Mouse (Mus musculus) spleen, adult 10 weeks (tissue): ENCODE data around the gene Ccdc47. TPM values are rescaled to one million over a fixed set of nuclear protein-coding genes. Genes with fewer than 3 reads are reported as not detected.

Experiments
- polyA plus RNA-seq: library from polyadenylated mRNA; stranded (reverse); fragments of 350-450 nt; fragmentation: Illumina TruSeq; extraction: RNeasy Lipid Tissue Mini Kit (QIAGEN cat#74804); gene quantifications from one replicate; pipeline ENCODE4 v1.2.3, GENCODE M21; 2015; ENCODE audit warnings: low replicate concordance; ENCODE audit not compliant: insufficient read depth

The Ccdc47 gene
- 113 TPM for polyA plus RNA-seq

GRCm38 (mm10) chr11:106215927-106216729 is at the start of gene Ccdc47:
Gene Ccdc47, minus strand, starts transcription at chr11:106216344.

GRCm38 (mm10) chr11:106255685-106256451 is 39.7 kb upstream of the Ccdc47 start, which contains the start of the genes Ftsj3 and Psmc5:
Gene Ftsj3, minus strand, starts transcription at chr11:106256079.
Gene Psmc5, plus strand, starts transcription at chr11:106256154.

DNA sequence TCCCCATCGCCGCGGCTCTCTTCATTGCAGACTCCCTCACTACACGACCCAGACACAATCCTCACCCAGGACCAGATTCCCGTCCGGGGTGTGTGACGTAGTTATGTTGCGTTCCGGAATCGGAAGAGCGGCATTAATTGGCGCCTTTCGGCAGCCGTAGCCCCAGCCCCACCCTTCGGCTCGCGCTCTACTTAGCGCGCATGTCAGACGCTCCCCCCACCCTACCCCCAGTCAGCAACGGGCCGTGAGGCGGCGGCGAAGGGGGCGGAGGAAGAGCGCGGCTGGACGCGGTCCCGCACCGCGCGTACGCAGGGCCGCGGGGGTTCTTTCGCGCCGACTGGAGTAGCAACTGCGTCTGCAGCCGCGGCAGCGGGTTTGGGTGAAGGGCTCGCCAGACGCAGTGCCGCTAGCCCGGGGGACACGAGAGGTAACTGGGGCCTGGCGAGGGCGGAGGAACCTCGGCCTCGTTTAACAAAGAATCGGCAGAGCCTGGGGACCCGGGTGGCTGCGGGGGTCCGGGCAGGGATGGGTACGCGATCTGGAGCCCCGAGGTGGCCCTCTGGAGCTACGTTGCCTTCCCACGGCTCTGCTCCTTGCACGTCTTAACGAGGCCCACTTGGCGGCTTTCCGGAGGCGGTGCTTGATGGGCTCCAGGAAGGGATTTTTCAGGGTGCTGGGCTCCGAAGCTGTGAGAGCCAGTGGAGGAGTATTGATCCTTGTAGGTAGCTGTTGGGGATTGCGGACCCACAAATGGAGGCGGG is 766 bp upstream of the Ccdc47 start, which contains the start of gene Ddx42:
TSS of gene Ddx42 (plus strand) at position 197 of the 761 bp plus-strand sequence.

DNA sequence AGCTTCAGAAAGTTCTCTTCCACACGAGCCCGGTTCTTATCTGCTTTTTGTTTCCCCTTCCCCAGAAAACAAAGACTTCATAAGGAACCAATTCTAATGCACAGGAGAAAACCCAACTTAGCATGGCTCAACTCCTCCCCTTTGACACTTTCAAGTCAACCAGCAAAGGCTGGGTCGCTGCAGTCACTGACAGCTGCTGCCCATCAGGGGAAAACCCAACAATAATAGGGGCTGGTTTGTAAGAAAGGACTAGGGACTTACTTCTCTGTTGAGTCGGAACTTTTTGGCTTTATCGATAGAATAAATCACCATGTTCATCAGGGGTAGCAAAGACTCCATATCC is 14.1 kb downstream of the Ccdc47 start, which contains the start of gene Strada:
TSS of gene Strada (minus strand) at position 46 of the 343 bp plus-strand sequence.

DNA sequence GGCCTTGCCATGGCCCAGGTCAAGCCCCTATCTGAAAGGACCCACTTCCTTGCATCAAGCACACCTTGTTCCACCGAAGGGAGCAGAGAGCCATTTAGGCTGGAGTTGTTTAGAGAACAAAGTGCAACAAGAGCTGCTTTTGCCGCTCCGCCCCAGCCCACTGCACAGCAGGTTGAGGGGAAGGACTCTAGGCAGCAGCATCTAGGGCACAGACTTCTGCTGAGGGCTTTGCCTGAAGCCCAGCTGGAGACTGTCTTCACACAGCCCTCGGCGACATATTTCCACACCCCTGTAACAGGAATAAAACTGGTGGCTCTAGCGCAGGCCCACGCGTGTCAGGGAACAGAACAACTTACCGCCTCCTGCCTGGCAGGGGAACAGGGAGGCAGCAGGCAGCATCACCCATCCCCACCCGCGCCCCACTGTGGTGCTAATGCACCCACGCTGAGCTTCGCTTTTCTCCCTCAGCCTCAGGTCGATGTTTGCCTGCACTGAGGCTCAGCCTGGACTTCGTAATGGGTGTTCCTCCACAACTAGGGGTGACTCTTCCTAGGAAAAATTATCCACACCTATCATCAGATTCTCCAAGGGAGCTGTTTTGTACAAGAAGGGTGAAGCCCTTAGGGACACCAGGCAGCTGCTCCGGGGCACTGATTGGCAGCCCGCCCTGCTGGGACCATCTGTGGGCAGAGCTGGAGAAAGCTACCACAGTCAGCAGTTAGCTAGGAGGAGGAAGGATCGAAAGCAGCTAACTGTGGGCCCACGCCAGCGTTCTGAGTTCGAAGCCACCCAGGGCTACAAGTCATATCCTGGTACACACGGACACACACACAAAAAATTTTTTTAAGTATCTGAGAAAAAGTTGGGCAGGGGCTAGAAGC is 55.1 kb downstream of the Ccdc47 start, which contains the start of the genes Gm10840 and Limd2:
TSS of gene Gm10840 (plus strand) at position 10 of the 881 bp plus-strand sequence.
TSS of gene Limd2 (minus strand) at position 20 of the 881 bp plus-strand sequence.

Other genes with a start within 250 kb of the Ccdc47 start
- 8.4 TPM for gene Ace, start 248.4 kb downstream of the Ccdc47 start, polyA plus RNA-seq
- not detected for gene Ace3, start 221.7 kb downstream of the Ccdc47 start, polyA plus RNA-seq
- gene Kcnh6, start 208.2 kb downstream of the Ccdc47 start, polyA plus RNA-seq: not detected
- 67.7 TPM for gene Dcaf7, start 179.5 kb downstream of the Ccdc47 start, polyA plus RNA-seq
- 15.3 TPM for gene Taco1, start 150.3 kb downstream of the Ccdc47 start, polyA plus RNA-seq
- gene Map3k3, start 131.7 kb downstream of the Ccdc47 start, polyA plus RNA-seq: 60.8 TPM
- not detected for gene Gm10840, start 55.5 kb downstream of the Ccdc47 start, polyA plus RNA-seq
- gene Limd2, start 55.5 kb downstream of the Ccdc47 start, polyA plus RNA-seq: 322 TPM
- gene Strada, start 14.2 kb downstream of the Ccdc47 start, polyA plus RNA-seq: 35.5 TPM
- 89.4 TPM for gene Ddx42, start 582 bp upstream of the Ccdc47 start, polyA plus RNA-seq
- gene Ftsj3, start 39.7 kb upstream of the Ccdc47 start, polyA plus RNA-seq: 75.9 TPM
- gene Psmc5, start 39.8 kb upstream of the Ccdc47 start, polyA plus RNA-seq: 94.7 TPM
- 94.5 TPM for gene Smarcd2, start 56.6 kb upstream of the Ccdc47 start, polyA plus RNA-seq
- 0.26 TPM for gene Tcam1, start 60.3 kb upstream of the Ccdc47 start, polyA plus RNA-seq
- 1.0 TPM for gene Gh, start 85.5 kb upstream of the Ccdc47 start, polyA plus RNA-seq
- gene Cd79b, start 98.4 kb upstream of the Ccdc47 start, polyA plus RNA-seq: 960 TPM
- 6.6 TPM for gene Scn4a, start 136.9 kb upstream of the Ccdc47 start, polyA plus RNA-seq
- 0.33 TPM for gene Prr29, start 149.1 kb upstream of the Ccdc47 start, polyA plus RNA-seq
- 103 TPM for gene Icam2, start 171.7 kb upstream of the Ccdc47 start, polyA plus RNA-seq